ENCODE assay signal across 9 mouse cellular contexts in genomic region chr7:25674719-25675300, GRCm38 (mm10). TPM values are rescaled to one million over a fixed set of nuclear protein-coding genes. Genes with fewer than 3 reads are reported as not detected.
A peak's percentile ranks its signal among the peaks of the same experiment; 100 is the strongest.
DNase-seq lines count a peak whose midpoint lies in the region; ATAC-seq and TF ChIP-seq lines count a peak whose summit lies in the region.
"Had no signal": no experiment of that assay in that cellular context is flagged by ENCODE, and none has a peak within 500 bp of the region (broad histone marks: within the 10 kb centered on the region; RNA-seq: fewer than 3 reads in every experiment).

Gene Tmem91 (minus strand): TSS chr7:25675166.

- dilution Hi-C loops in CH12.LX (cut with MboI; ENCODE audit: extremely low pct_ligation_motif_present, extremely low pct_unique_long_range_greater_than_20kb, low sequenced_read_pairs): no loop called here

- in situ Hi-C loops in CH12.LX (cut with MboI; ENCODE audit: low pct_ligation_motif_present, low pct_unique_long_range_greater_than_20kb, low sequenced_read_pairs): no loop called here

- H3K79me2 ChIP-seq in CH12.LX (replicated peaks; ENCODE audit: control insufficient read depth, extremely low read depth, insufficient read depth, poor library complexity, severe bottlenecking): no peaks in the 10 kb centered on the region

- peaks cover 20% of the 10 kb centered on the region for H3K4me1 ChIP-seq in heart, embryonic 13.5 days
- peaks cover 5 to 28% of the 10 kb centered on the region in 2 experiments; a peak in 3 of 4 replicates for H3K4me1 ChIP-seq in CH12.LX (ENCODE audit: control insufficient read depth in 1 of 2, insufficient read depth in 2 of 2)
- H3K4me1 ChIP-seq in forebrain, embryonic 11.5 days (replicated peaks; ENCODE audit: control insufficient read depth, insufficient read depth, low read length): 0 out of 2 replicates have a peak, but pooled peaks cover 2% of the 10 kb centered on the region
- H3K4me1 ChIP-seq in neural tube, embryonic 12.5 days: 0 out of 2 replicates have a peak, but pooled peaks cover under 1% of the 10 kb centered on the region

- H3K36me3 ChIP-seq in heart, embryonic 13.5 days: no peaks in the 10 kb centered on the region
- H3K36me3 ChIP-seq in CH12.LX (replicated peaks in 1 of 2; ENCODE audit: control insufficient read depth in 1 of 2, insufficient read depth in 1 of 2, low read length in 1 of 2): peaks cover 2 to 22% of the 10 kb centered on the region in 2 experiments
- H3K36me3 ChIP-seq in forebrain, embryonic 11.5 days (ENCODE audit: control insufficient read depth, insufficient read depth, low read length): no peaks in the 10 kb centered on the region
- no peaks in the 10 kb centered on the region for H3K36me3 ChIP-seq in neural tube, embryonic 12.5 days

- TF ChIP-seq RAD21 in CH12.LX (IDR thresholded peaks at IDR 0.05; ENCODE audit: low read depth, low read length): no peak

- H3K27me3 ChIP-seq in heart, embryonic 13.5 days (replicated peaks): peaks cover 58% of the 10 kb centered on the region
- H3K27me3 ChIP-seq in CH12.LX (replicated peaks): no peaks in the 10 kb centered on the region
- peaks cover 15% of the 10 kb centered on the region for H3K27me3 ChIP-seq in forebrain, embryonic 11.5 days (ENCODE audit: control insufficient read depth, insufficient read depth, low read length)
- H3K27me3 ChIP-seq in neural tube, embryonic 12.5 days (replicated peaks): peaks cover 33% of the 10 kb centered on the region
- H3K27me3 ChIP-seq: Patski had no signal

- no peak for ATAC-seq in heart, embryonic 13.5 days (ENCODE audit: extremely low read depth, insufficient number of reproducible peaks, low FRiP score, low TSS enrichment)
- no peak for ATAC-seq in forebrain, embryonic 11.5 days (replicated peaks; ENCODE audit: low FRiP score)
- ATAC-seq in neural tube, embryonic 12.5 days (ENCODE audit: low FRiP score, low read depth): peak; percentile 41
- ATAC-seq: Patski had no signal

- H3K9ac ChIP-seq in heart, embryonic 13.5 days: peak within 1 kb of the TSS; percentile 53
- H3K9ac ChIP-seq in CH12.LX (ENCODE audit: insufficient read depth, low read depth): no peak within 1 kb of the TSS
- peak within 1 kb of the TSS; percentile 21 for H3K9ac ChIP-seq in forebrain, embryonic 11.5 days (ENCODE audit: low read length)
- H3K9ac ChIP-seq in neural tube, embryonic 12.5 days: peak within 1 kb of the TSS; percentile 44; the same call in 1 of the 2 replicates

- DNase-seq in heart, adult 18-20 months: no peak
- no peak for DNase-seq in CH12.LX (ENCODE audit: extremely low read depth)
- no peak for DNase-seq in forebrain, embryonic 11.5 days (ENCODE audit: low spot score)
- DNase-seq in left cerebral cortex, postnatal 25 days (ENCODE audit: low spot score in 2 of 2): no peak
- DNase-seq in adrenal gland, postnatal 10 days: no peak
- DNase-seq in cerebellum, adult 11 months: no peak

- intact Hi-C loops in left cerebral cortex, postnatal 25 days (cut with DNase I): no loop called here

- peaks cover 3% of the 10 kb centered on the region; the same call in 1 of the 2 replicates for H3K9me3 ChIP-seq in heart, embryonic 13.5 days
- peaks cover 6% of the 10 kb centered on the region for H3K9me3 ChIP-seq in CH12.LX (replicated peaks; ENCODE audit: low read length)
- H3K9me3 ChIP-seq in forebrain, embryonic 11.5 days (ENCODE audit: control insufficient read depth, low read length): no peaks in the 10 kb centered on the region
- no peaks in the 10 kb centered on the region for H3K9me3 ChIP-seq in neural tube, embryonic 12.5 days

- peak within 1 kb of the TSS; percentile 66 for H3K4me2 ChIP-seq in heart, embryonic 13.5 days
- no peak within 1 kb of the TSS for H3K4me2 ChIP-seq in CH12.LX (ENCODE audit: insufficient read depth, low read depth, poor library complexity, severe bottlenecking)
- H3K4me2 ChIP-seq in forebrain, embryonic 11.5 days (ENCODE audit: low read depth, low read length, severe bottlenecking): peak within 1 kb of the TSS; percentile 47
- H3K4me2 ChIP-seq in neural tube, embryonic 12.5 days (replicated peaks): peak within 1 kb of the TSS; percentile 56

- no peak for TF ChIP-seq CTCF in CH12.LX (conservative IDR thresholded peaks at IDR 0.05 in 1 of 2, IDR thresholded peaks at IDR 0.05 in 1 of 2; ENCODE audit: low read depth in 2 of 2, low read length in 2 of 2)

- WGBS in heart, embryonic 13.5 days: 4% methylated on average over 29 of the region's 29 CpGs
- WGBS in forebrain, embryonic 11.5 days: 2% methylated on average over 29 of the region's 29 CpGs
- 1% methylated on average over 29 of the region's 29 CpGs for WGBS in neural tube, embryonic 12.5 days

- H3K27ac ChIP-seq in heart, embryonic 13.5 days (replicated peaks): no peak within 1 kb of the TSS
- no peak within 1 kb of the TSS for H3K27ac ChIP-seq in CH12.LX (ENCODE audit: insufficient read depth, low read depth)
- no peak within 1 kb of the TSS for H3K27ac ChIP-seq in forebrain, embryonic 11.5 days (ENCODE audit: low read depth, low read length)
- no peak within 1 kb of the TSS for H3K27ac ChIP-seq in neural tube, embryonic 12.5 days

- H3K4me3 ChIP-seq in heart, embryonic 13.5 days: peak within 1 kb of the TSS; percentile 43
- no peak within 1 kb of the TSS for H3K4me3 ChIP-seq in CH12.LX (replicated peaks in 1 of 3; ENCODE audit: low read depth in 2 of 3, low read length in 2 of 3, poor library complexity in 1 of 3)
- peak within 1 kb of the TSS; percentile 16 for H3K4me3 ChIP-seq in forebrain, embryonic 11.5 days (ENCODE audit: low read depth, low read length)
- H3K4me3 ChIP-seq in neural tube, embryonic 12.5 days: peak within 1 kb of the TSS; percentile 19

- no peak for TF ChIP-seq POLR2A in CH12.LX (IDR thresholded peaks at IDR 0.05; ENCODE audit: low read depth, low read length)

- no peak for TF ChIP-seq EP300 in CH12.LX (IDR thresholded peaks at IDR 0.05; ENCODE audit: low read length)

TF ChIP-seq in CH12.LX, 34 proteins besides CTCF, POLR2A, EP300 and RAD21:
- TF ChIP-seq ZC3H11A (IDR thresholded peaks at IDR 0.05; ENCODE audit: low read depth, low read length): no peak
- TF ChIP-seq KAT2A (IDR thresholded peaks at IDR 0.05; ENCODE audit: insufficient replicate concordance, low read length): no peak
- no peak for TF ChIP-seq MAX (IDR thresholded peaks at IDR 0.05; ENCODE audit: low read length)
- no peak for TF ChIP-seq BHLHE40 (IDR thresholded peaks at IDR 0.05; ENCODE audit: low read depth, low read length)
- peak; percentile 16; the same call in 1 of the 2 replicates for TF ChIP-seq POLR2AphosphoS2 (IDR thresholded peaks at IDR 0.05; ENCODE audit: low read depth, low read length)
- no peak for TF ChIP-seq USF1 (IDR thresholded peaks at IDR 0.05; ENCODE audit: low read depth, low read length)

RNA-seq across cellular contexts. Expression of gene Tmem91, which starts in this region (rescaled TPM):
- polyA plus RNA-seq in heart, embryonic 13.5 days (2015; fragmentation: Nextera tagmentation; extraction: Ambion mirVana): 1.4 and 1.5 TPM in 2 replicates
- total RNA-seq in heart, adult 18-20 months (2021): under 1 TPM in 1 of 2 experiments, not detected in 1; 0.22 TPM
- 0.17 and 0.55 TPM in 2 replicates for total RNA-seq in CH12.LX (2012; rRNA removed)
- not detected in 2 replicates for total RNA-seq in CH12.LX (2014; rRNA removed)
- polyA plus RNA-seq in CH12.LX (2012; ENCODE audit: insufficient read length, low read depth): 1.3 and 1.9 TPM in 2 replicates
- polyA plus RNA-seq in forebrain, embryonic 11.5 days (2014; fragmentation: Nextera tagmentation; extraction: Ambion mirVana): 2.7 and 3.2 TPM in 2 replicates
- total RNA-seq in left cerebral cortex, postnatal 25 days (2021): 10 to 100 TPM; 33.1 to 36.3 TPM
- 3.4 and 5.7 TPM in 2 replicates for polyA plus RNA-seq in neural tube, embryonic 12.5 days (2016; fragmentation: Nextera tagmentation; extraction: Ambion mirVana)
- 1 to 10 TPM in 1 of 2 experiments, under 1 TPM in 1; 0.90 to 1.9 TPM for total RNA-seq in adrenal gland, postnatal 10 days (2021)

Comparison
In these comparisons a context has a peak if more than half of its experiments do, and no peak if none do; other contexts are left out.
1. RNA of gene Tmem91 (total RNA-seq): 33.1 to 36.3 TPM in left cerebral cortex, postnatal 25 days; 0.90 to 1.9 TPM in adrenal gland, postnatal 10 days, 0.17 to 0.55 TPM in CH12.LX and 0.22 TPM in heart, adult 18-20 months; every median in the first group is over 10 times any median in the second.
2. H3K4me3 ChIP-seq: peak in heart, embryonic 13.5 days (single experiment), forebrain, embryonic 11.5 days (single experiment) and neural tube, embryonic 12.5 days (single experiment); none in CH12.LX (0 of 3).